Mouse (Mus musculus): ENCODE data around the gene Atxn1.

- TF ChIP-seq POLR2A (IDR thresholded peaks at IDR 0.05; ENCODE audit: insufficient read depth, low read depth, low read length) (no peak), CTCF (IDR thresholded peaks at IDR 0.05) (no peak), EP300 (IDR thresholded peaks at IDR 0.05; ENCODE audit: insufficient read depth, low read depth, low read length) (no peak)
Observed at GRCm38 (mm10) chr13:45882976-45883440, 81.8 kb downstream of the Atxn1 start.

All from heart, adult 2 months (tissue).